ENCODE assay signal across 8 mouse cellular contexts in genomic region chr9:83556780-83557771, GRCm38 (mm10). TPM values are rescaled to one million over a fixed set of nuclear protein-coding genes. Genes with fewer than 3 reads are reported as not detected.
DNase-seq lines count a peak whose midpoint lies in the region; ATAC-seq and TF ChIP-seq lines count a peak whose summit lies in the region.

No protein-coding gene starts in this region.

- no peaks in the 10 kb centered on the region for H3K9me3 ChIP-seq in liver, embryonic 12.5 days (replicated peaks)
- no peaks in the 10 kb centered on the region for H3K9me3 ChIP-seq in liver, postnatal 0 days (ENCODE audit: low read length)
- H3K9me3 ChIP-seq in heart, embryonic 12.5 days (replicated peaks) = no peaks in the 10 kb centered on the region
- H3K9me3 ChIP-seq in kidney, postnatal 0 days (replicated peaks; ENCODE audit: low read length) = no peaks in the 10 kb centered on the region
- H3K9me3 ChIP-seq in neural tube, embryonic 15.5 days (replicated peaks) = no peaks in the 10 kb centered on the region

- H3K36me3 ChIP-seq in liver, embryonic 12.5 days = no peaks in the 10 kb centered on the region
- no peaks in the 10 kb centered on the region for H3K36me3 ChIP-seq in liver, postnatal 0 days (replicated peaks; ENCODE audit: insufficient read depth, low read length)
- H3K36me3 ChIP-seq in heart, embryonic 12.5 days = no peaks in the 10 kb centered on the region
- H3K36me3 ChIP-seq in kidney, postnatal 0 days (ENCODE audit: insufficient read depth, low read length) = no peaks in the 10 kb centered on the region
- H3K36me3 ChIP-seq in neural tube, embryonic 15.5 days = no peaks in the 10 kb centered on the region

- H3K4me3 ChIP-seq in liver, embryonic 12.5 days = no peak overlapping the region
- no peak overlapping the region for H3K4me3 ChIP-seq in liver, postnatal 0 days (ENCODE audit: low read depth, low read length)
- H3K4me3 ChIP-seq in heart, embryonic 12.5 days = no peak overlapping the region
- H3K4me3 ChIP-seq in kidney, postnatal 0 days (replicated peaks; ENCODE audit: low read depth, low read length) = no peak overlapping the region
- no peak overlapping the region for H3K4me3 ChIP-seq in neural tube, embryonic 15.5 days (replicated peaks)

- no peak overlapping the region for H3K4me2 ChIP-seq in liver, embryonic 12.5 days
- no peak overlapping the region for H3K4me2 ChIP-seq in liver, postnatal 0 days (ENCODE audit: low read depth, low read length)
- no peak overlapping the region for H3K4me2 ChIP-seq in heart, embryonic 12.5 days
- no peak overlapping the region for H3K4me2 ChIP-seq in kidney, postnatal 0 days (ENCODE audit: low read length)
- H3K4me2 ChIP-seq in neural tube, embryonic 15.5 days = no peak overlapping the region

- no peaks in the 10 kb centered on the region for H3K4me1 ChIP-seq in liver, embryonic 12.5 days
- H3K4me1 ChIP-seq in liver, postnatal 0 days (ENCODE audit: insufficient read depth) = peaks cover 4% of the 10 kb centered on the region; the same call in 1 of the 2 replicates
- H3K4me1 ChIP-seq in heart, embryonic 12.5 days (replicated peaks) = peaks cover 49% of the 10 kb centered on the region
- H3K4me1 ChIP-seq in kidney, postnatal 0 days (replicated peaks; ENCODE audit: insufficient read depth, low read length) = no peaks in the 10 kb centered on the region; the same call in 1 of the 2 replicates
- H3K4me1 ChIP-seq in neural tube, embryonic 15.5 days = peaks cover 16% of the 10 kb centered on the region; the same call in 1 of the 2 replicates

- 53% methylated on average over 10 of the region's 10 CpGs for WGBS in liver, embryonic 12.5 days (ENCODE audit: insufficient replicate concordance)
- WGBS in liver, postnatal 0 days (ENCODE audit: insufficient replicate concordance) = 56% methylated on average over 10 of the region's 10 CpGs
- 33% methylated on average over 10 of the region's 10 CpGs for WGBS in heart, embryonic 12.5 days
- 42% methylated on average over 10 of the region's 10 CpGs for WGBS in kidney, postnatal 0 days
- WGBS in neural tube, embryonic 15.5 days = 61% methylated on average over 10 of the region's 10 CpGs

- TF ChIP-seq EP300 in liver, postnatal 0 days (IDR thresholded peaks at IDR 0.05; ENCODE audit: low read depth) = no peak

- no peak overlapping the region for H3K9ac ChIP-seq in liver, embryonic 12.5 days
- no peak overlapping the region for H3K9ac ChIP-seq in liver, postnatal 0 days (replicated peaks)
- H3K9ac ChIP-seq in heart, embryonic 12.5 days = no peak overlapping the region
- no peak overlapping the region for H3K9ac ChIP-seq in kidney, postnatal 0 days (ENCODE audit: low read depth, low read length)
- no peak overlapping the region for H3K9ac ChIP-seq in neural tube, embryonic 15.5 days (replicated peaks)

- DNase-seq in liver, postnatal 0 days = no peak
- DNase-seq in kidney, postnatal 0 days (ENCODE audit: low spot score) = peak; percentile 38
- no peak for DNase-seq in layer of hippocampus, postnatal 36 days
- no peak for DNase-seq in left cerebral cortex, adult 8-10 months (ENCODE audit: low spot score in 2 of 2)
- DNase-seq in left cerebral cortex, postnatal 36 days (ENCODE audit: low spot score in 2 of 2) = no peak

- no peak overlapping the region for H3K27ac ChIP-seq in liver, embryonic 12.5 days
- H3K27ac ChIP-seq in liver, postnatal 0 days (ENCODE audit: low read depth) = no peak overlapping the region
- H3K27ac ChIP-seq in heart, embryonic 12.5 days (ENCODE audit: poor library complexity, severe bottlenecking) = peak overlapping the region; percentile 64
- H3K27ac ChIP-seq in kidney, postnatal 0 days = peak overlapping the region; percentile 51; the same call in 1 of the 2 replicates
- no peak overlapping the region for H3K27ac ChIP-seq in neural tube, embryonic 15.5 days (replicated peaks)

- peak; percentile 37; the same call in 1 of the 2 replicates for ATAC-seq in liver, embryonic 12.5 days
- no peak for ATAC-seq in liver, postnatal 0 days
- peak; percentile 37; the same call in 1 of the 2 replicates for ATAC-seq in heart, embryonic 12.5 days (ENCODE audit: insufficient number of reproducible peaks, low FRiP score)
- no peak for ATAC-seq in kidney, postnatal 0 days (replicated peaks; ENCODE audit: low FRiP score, low read depth)
- ATAC-seq in neural tube, embryonic 15.5 days (ENCODE audit: low FRiP score) = peak; percentile 45; the same call in 1 of the 2 replicates

- TF ChIP-seq CTCF in liver, postnatal 0 days (IDR thresholded peaks at IDR 0.05; ENCODE audit: low read depth) = no peak
- TF ChIP-seq CTCF in kidney, postnatal 0 days (IDR thresholded peaks at IDR 0.05; ENCODE audit: low read depth) = no peak

- intact Hi-C loops in left cerebral cortex, postnatal 36 days (cut with DNase I) = no loop called here

- no peaks in the 10 kb centered on the region for H3K27me3 ChIP-seq in liver, embryonic 12.5 days (replicated peaks)
- H3K27me3 ChIP-seq in liver, postnatal 0 days (ENCODE audit: insufficient read depth, low read length) = no peaks in the 10 kb centered on the region
- H3K27me3 ChIP-seq in heart, embryonic 12.5 days (replicated peaks) = no peaks in the 10 kb centered on the region
- H3K27me3 ChIP-seq in kidney, postnatal 0 days (ENCODE audit: insufficient read depth, low read length) = no peaks in the 10 kb centered on the region
- no peaks in the 10 kb centered on the region for H3K27me3 ChIP-seq in neural tube, embryonic 15.5 days (replicated peaks)

RNA-seq across cellular contexts. Expression of gene Sh3bgrl2, which starts 8.9 kb away (rescaled TPM):
- 9.7 and 10.8 TPM in 2 replicates for polyA plus RNA-seq in liver, embryonic 12.5 days (2016; fragmentation: Nextera tagmentation; extraction: Ambion mirVana)
- 21.2 and 22.2 TPM in 2 replicates for polyA plus RNA-seq in liver, postnatal 0 days (2015; fragmentation: Nextera tagmentation; extraction: Ambion mirVana)
- polyA plus RNA-seq in heart, embryonic 12.5 days (2016; fragmentation: Nextera tagmentation; extraction: Ambion mirVana) = 19.0 and 22.3 TPM in 2 replicates
- 26.6 and 28.2 TPM in 2 replicates for polyA plus RNA-seq in kidney, postnatal 0 days (2015; fragmentation: Nextera tagmentation; extraction: Ambion mirVana)
- 8.3 and 9.2 TPM in 2 replicates for polyA plus RNA-seq in neural tube, embryonic 15.5 days (2015; fragmentation: Nextera tagmentation; extraction: Ambion mirVana)
- 10 to 100 TPM; 26.8 to 28.1 TPM for total RNA-seq in layer of hippocampus, postnatal 36 days (2021)
- total RNA-seq in left cerebral cortex, adult 8-10 months (2022) = 10 to 100 TPM; 33.9 to 43.8 (median 36.9) TPM
- 10 to 100 TPM; 35.2 to 35.5 TPM for total RNA-seq in left cerebral cortex, postnatal 36 days (2021)

Comparison
In these comparisons a context has a peak if more than half of its experiments do, and no peak if none do; other contexts are left out.
1. ATAC-seq: peak in liver, embryonic 12.5 days (single experiment), heart, embryonic 12.5 days (single experiment) and neural tube, embryonic 15.5 days (single experiment); none in liver, postnatal 0 days (single experiment) and kidney, postnatal 0 days (single experiment).
2. H3K27ac ChIP-seq: peak in heart, embryonic 12.5 days (single experiment) and kidney, postnatal 0 days (single experiment); none in liver, embryonic 12.5 days (single experiment), liver, postnatal 0 days (single experiment) and neural tube, embryonic 15.5 days (single experiment).